Mouse (Mus musculus): ENCODE data around the gene Pcdh7.

Gene Pcdh7

DNA sequence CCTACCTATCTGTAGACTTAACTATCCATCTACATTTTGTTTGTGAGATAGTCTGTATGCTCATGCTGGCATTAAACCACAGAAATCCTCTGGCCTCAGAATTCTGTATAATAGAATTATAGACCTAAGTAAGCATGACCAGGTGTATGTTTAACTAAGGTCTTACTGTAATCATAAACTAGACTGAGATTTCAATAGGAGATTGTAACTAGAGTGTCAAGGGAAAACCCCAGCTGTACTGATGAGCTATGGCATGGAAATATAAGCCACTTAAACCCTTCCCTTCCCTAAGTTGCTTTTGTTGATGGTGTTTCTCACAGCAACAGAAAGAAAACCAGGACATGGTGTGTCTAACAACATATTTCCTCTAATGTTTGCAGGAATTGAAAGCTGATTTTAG is 78.6 kb downstream of the Pcdh7 start:
- no peak for DNase-seq (ENCODE audit: low read depth, low spot score)

DNA sequence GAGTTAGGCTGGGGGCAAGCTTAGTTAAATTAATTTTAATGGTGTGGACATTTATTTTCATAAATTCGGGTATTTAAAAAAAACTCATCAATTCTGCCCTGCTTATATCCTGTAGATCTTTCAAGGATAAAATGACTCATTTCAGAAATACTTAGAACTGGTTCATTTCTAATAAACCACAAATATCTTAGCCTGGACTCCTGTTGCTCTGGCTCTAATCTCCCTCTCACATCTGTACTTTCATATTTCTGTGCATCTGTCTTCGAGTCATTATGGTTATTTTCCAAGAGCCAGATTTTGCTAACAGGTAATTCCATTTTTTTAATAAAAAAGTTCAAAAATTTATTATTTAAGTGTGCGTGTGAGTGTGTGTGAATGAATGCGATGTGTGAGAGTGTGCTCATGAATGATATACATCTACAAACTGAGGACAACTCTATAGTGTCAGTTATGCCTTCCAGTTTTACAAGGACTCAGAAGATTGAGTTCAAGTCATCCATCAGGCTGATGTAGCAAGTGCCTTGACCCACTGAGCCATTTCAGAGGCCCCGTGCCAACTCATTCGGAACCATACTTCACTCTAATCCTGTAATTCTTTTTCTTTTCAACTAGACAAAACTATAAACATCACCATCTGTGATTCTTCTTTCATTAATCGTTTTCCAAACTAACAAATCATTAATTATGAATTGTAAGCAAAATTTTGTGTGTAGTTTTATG is 80.3 kb downstream of the Pcdh7 start:
- no peak for DNase-seq (ENCODE audit: low read depth, low spot score)

DNA sequence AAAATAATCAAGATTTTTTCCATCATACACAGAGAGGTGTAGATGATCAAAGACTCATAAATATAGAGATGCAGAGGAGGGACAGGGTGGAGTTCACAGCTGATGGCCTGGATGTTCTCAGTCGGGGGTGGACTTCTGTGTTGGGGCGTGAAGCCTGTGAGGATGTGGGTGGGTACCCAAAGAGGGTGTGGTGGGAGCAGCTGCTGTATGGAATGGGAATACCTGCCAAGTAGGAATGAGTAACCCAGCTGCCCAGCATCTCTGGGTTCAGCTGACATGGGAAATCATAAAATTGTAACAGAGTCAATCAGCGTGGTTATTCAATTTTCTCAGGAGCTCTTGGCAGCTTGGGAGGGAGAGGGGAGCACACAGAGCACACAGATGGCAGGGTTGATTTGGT is 85.3 kb downstream of the Pcdh7 start:
- DNase-seq (ENCODE audit: low read depth, low spot score), result no peak

GRCm38 (mm10) chr5:57803890-57804289 is 86.1 kb downstream of the Pcdh7 start:
- no peak for DNase-seq (ENCODE audit: low read depth, low spot score)

DNA sequence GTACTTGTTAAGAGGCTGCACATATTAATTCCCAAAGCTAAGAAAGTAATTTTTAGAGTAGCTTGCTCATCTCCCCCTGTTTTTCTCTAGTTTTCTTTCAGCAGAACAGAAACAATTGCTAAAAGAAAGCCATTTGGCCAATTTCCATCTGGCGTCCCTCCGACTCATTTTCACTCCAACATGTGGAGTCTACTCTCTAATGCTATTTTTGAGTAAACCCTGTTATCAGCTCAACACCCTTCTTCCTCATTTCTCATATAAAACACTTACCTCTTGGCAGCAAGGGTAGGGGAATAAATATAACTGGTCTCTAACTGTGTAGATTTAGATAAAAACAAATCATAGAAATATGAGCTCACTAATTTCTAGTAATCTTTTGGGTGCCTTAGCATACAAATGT is 89.6 kb downstream of the Pcdh7 start:
- no peak for DNase-seq (ENCODE audit: low read depth, low spot score)

GRCm38 (mm10) chr5:57810641-57811040 is 92.9 kb downstream of the Pcdh7 start:
- DNase-seq (ENCODE audit: low read depth, low spot score), result no peak

DNA sequence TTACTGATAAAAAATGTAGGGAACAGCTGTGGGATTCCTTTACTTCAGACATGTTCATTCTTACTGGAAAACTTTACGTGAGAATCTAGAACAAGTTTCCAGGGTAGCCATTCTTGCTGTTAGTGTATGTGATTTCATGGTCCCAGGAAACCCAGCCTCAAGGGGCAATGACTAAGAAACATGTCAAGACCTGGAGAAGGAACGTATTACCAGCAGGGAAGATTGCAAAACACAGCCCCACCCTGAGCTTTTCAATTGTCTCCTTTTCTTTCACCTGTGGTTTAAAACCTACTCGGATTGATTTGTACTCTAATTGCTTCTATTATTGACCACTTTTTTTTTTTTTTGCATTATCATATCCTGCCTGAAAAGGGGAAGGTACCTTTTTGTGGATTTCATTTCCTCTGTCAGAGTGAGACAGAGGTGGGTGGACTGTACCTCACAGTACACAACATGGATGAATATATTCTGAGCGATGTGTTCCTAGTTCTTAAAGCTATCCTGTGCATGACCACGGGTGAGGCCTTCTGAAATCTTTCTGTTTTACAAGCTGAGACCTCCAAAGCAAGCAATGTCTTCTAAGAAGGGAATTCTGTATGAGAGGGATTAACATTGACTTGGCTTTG is 98.3 kb downstream of the Pcdh7 start:
- DNase-seq (ENCODE audit: low read depth, low spot score), result no peak

- DNase-seq (ENCODE audit: low read depth, low spot score), result no peak
Observed at GRCm38 (mm10) chr5:57819788-57820187, 102.0 kb downstream of the Pcdh7 start.

DNA sequence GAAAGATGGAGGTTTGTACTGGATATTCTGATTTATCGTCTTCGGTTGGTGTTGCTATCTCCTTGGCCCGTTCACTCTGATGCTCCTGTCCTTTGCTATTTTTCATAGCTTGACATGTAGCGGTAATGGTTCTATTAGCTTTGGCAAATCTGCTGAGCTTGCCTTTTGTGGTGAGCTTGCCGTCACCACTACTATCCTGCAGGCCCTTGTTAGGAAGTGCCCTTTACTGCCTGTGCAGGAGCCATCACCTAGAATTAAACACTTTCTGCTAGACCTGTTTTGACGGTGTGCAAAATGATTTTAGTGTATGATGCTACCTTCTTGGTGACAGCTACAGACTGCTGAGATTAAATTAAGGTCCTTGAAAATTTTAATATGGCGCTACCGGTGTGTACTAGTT is 103.3 kb downstream of the Pcdh7 start:
- peak; percentile 12 for DNase-seq (ENCODE audit: low read depth, low spot score)

DNA sequence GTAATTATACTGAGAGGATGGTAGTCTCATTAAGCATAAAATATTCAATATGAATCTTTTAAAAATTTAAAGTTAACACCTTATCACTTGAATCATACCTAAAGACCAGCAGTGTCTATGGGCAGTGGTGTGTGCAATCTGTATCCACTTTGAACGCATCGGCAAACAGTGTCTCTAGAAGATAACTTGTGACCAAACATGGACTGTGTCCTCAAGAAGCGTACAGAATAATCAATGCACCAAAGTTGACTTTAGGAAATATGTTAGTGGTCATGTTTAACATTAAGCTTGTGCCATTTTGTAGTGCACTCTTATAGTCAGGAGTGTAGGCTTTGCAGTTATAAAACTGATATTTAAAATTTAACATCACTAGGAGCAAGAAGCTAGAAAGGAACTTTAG is 110.7 kb downstream of the Pcdh7 start:
- no peak for DNase-seq (ENCODE audit: low read depth, low spot score)

- DNase-seq (ENCODE audit: low read depth, low spot score), result no peak
Observed at GRCm38 (mm10) chr5:57837150-57837549, 119.4 kb downstream of the Pcdh7 start.

- DNase-seq (ENCODE audit: low read depth, low spot score), result peak; percentile 75
Observed at GRCm38 (mm10) chr5:57841357-57842119, 123.8 kb downstream of the Pcdh7 start.

- DNase-seq (ENCODE audit: low read depth, low spot score), result peak; percentile 73
Observed at GRCm38 (mm10) chr5:57847500-57847899, 129.7 kb downstream of the Pcdh7 start.

DNA sequence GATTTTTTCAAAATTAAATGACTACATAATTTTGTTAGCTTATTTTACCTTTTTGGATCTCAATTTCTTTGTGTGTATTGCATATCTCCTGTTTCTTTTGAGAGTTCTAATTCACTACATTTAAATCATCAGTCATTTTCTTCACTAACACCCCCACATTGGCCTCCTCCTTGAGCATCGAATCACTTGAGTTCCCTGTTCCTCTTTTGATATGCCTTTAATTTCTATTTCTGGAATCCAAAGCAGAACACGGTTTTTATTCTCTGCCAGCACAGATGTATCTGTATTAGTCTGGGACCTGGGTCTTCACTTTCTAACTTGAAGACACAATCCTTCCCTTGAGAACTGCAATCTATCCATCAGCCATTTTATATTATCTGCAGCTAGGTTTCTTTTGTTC is 132.3 kb downstream of the Pcdh7 start:
- peak; percentile 59 for DNase-seq (ENCODE audit: low read depth, low spot score)

GRCm38 (mm10) chr5:57857316-57857715 is 139.5 kb downstream of the Pcdh7 start:
- DNase-seq (ENCODE audit: low read depth, low spot score), result no peak

DNA sequence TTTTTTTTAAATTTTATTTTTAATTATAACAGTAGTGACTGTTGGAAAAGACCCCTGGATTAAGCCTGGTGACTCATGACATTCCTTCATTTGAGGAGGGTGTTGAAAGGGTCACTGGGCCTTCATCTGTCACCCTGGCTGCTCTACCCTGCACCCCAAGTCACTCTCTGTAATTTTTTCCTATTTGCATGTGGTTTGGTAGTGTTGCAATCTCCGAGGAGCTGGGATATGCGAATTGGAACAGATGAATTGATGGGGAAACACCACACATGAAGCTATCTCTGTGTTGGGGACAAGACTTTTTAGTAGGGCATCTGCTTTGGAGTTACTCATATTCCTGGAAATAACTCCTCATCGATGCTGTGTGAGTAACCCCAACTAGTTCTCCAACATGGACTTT is 146.5 kb downstream of the Pcdh7 start:
- DNase-seq (ENCODE audit: low read depth, low spot score), result no peak

GRCm38 (mm10) chr5:57865256-57865655 is 147.5 kb downstream of the Pcdh7 start:
- no peak for DNase-seq (ENCODE audit: low read depth, low spot score)

DNA sequence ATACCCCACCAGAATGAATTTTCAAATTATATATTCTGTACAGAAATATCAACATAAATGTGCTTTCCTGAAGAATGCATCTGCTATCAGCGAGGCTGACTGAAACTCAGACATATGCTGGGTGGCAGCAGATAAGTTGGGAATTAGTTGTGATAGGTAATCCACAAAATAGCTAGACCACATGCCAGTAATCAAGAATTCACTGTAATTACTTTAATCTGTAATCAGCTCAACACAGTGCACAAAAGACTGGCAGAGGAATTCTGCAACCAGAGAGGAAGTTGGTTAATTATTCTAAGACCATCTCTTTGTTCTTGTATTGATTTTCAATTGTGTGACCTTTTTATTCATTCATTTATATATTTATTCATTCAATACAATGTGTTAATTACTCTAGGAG is 148.3 kb downstream of the Pcdh7 start:
- DNase-seq (ENCODE audit: low read depth, low spot score), result no peak

- no peak for DNase-seq (ENCODE audit: low read depth, low spot score)
Observed at GRCm38 (mm10) chr5:57867906-57868305, 150.1 kb downstream of the Pcdh7 start.

GRCm38 (mm10) chr5:57868702-57869101 is 150.9 kb downstream of the Pcdh7 start:
- DNase-seq (ENCODE audit: low read depth, low spot score), result peak; percentile 38

DNA sequence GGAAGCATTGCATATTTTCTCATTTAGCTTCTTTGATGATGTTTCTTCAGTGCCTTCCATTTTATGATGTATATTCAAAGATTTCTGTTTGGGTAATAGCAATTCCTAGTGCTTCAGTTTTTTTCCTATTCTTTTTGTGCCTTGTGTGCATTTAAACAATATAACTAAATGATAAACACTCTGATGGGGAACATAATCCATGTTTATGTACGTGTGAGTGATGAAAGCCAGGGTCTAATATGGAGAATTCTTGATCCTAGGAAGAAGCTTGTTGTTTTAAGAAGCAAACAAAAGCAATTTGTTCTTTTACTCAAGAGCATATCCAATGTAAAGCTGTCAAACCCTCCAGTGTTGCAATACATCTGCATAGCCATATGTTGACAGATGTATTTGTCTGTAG is 153.0 kb downstream of the Pcdh7 start:
- no peak for DNase-seq (ENCODE audit: low read depth, low spot score)

DNA sequence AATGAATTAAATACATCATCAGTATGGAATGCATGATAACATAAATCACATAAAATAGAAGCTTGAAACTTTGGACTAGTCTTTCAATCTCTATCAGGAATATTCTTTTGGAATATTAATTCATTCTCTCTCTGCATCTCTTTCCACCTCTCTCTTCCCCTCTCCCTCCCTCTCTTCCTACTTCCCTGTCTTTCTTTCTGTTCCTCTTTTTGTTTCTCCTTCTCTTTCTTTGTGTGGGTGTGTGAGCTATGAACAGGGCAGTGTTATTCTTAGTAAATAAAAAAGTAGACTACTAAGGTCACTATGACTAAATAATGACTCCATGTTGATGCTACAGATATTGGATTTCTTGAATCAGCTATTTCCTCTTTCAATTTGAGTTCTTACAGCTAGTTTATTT is 167.2 kb downstream of the Pcdh7 start:
- DNase-seq (ENCODE audit: low read depth, low spot score), result no peak

Measured in brain, adult 2 months (tissue).